Mouse (Mus musculus) neural tube, embryonic 14.5 days (tissue): Measurements from ENCODE around the gene Kalrn. TPM values are rescaled to one million over a fixed set of nuclear protein-coding genes. Genes with fewer than 3 reads are reported as not detected.
A peak's percentile ranks its signal among the peaks of the same experiment; 100 is the strongest.

Experiments used
- ATAC-seq: fragments of 200-750 bp; cut with Nextera tagmentation; 2 replicates; pipeline ENCODE4 v1.8.0; 2017; ENCODE audit warnings: low read depth, mild to moderate bottlenecking, moderate TSS enrichment, moderate library complexity
- H3K27ac ChIP-seq: fragments of 300-500 bp; sonication (generic); 2 replicates; pipeline ENCODE4 v1.5.1; 2014; ENCODE audit warnings: low read depth, mild to moderate bottlenecking, control low read depth, low read length, moderate library complexity, mixed read lengths
- H3K27me3 ChIP-seq: fragments of 300-500 bp; sonication (generic); 2 replicates; pipeline ENCODE4 v1.6.1; 2014; ENCODE audit warnings: low read length; ENCODE audit not compliant: control insufficient read depth, insufficient read depth
- H3K36me3 ChIP-seq: fragments of 300-500 bp; sonication (generic); 2 replicates; pipeline ENCODE4 v1.6.1; 2014; ENCODE audit warnings: low read length, mixed read lengths; ENCODE audit not compliant: control insufficient read depth, insufficient read depth
- H3K4me1 ChIP-seq: fragments of 300-500 bp; sonication (generic); 2 replicates; pipeline ENCODE4 v1.6.1; 2014; ENCODE audit warnings: low read length; ENCODE audit not compliant: control insufficient read depth, insufficient read depth
- H3K4me2 ChIP-seq: fragments of 300-500 bp; sonication (generic); 2 replicates; pipeline ENCODE4 v1.6.1; 2014; ENCODE audit warnings: mild to moderate bottlenecking, low read depth, low read length, control low read depth
- H3K4me3 ChIP-seq: fragments of 300-500 bp; sonication (generic); 2 replicates; pipeline ENCODE4 v1.5.1; 2014; ENCODE audit warnings: low read depth, low read length, control low read depth, mixed read lengths
- H3K9ac ChIP-seq: fragments of 300-500 bp; sonication (generic); replicated peaks from 2 replicates; pipeline ENCODE4 v1.6.1; 2014; ENCODE audit warnings: low read depth, mild to moderate bottlenecking, control low read depth, low read length, mixed read lengths
- H3K9me3 ChIP-seq: fragments of 300-500 bp; sonication (generic); 2 replicates; pipeline ENCODE4 v1.6.1; 2016; ENCODE audit warnings: low read length; ENCODE audit not compliant: control insufficient read depth
- WGBS: fragments of 180-500 bp; shearing (Covaris S2); extraction: QIAGEN DNeasy Blood & Tissue Kit; methylation state at CpG from one replicate; pipeline ENCODE4 v1.1.7; 2014; 5-methylcytosine and 5-hydroxymethylcytosine counted together
- polyA plus RNA-seq: library from polyadenylated mRNA; unstranded; fragments of >200 nt; fragmentation: Nextera tagmentation; extraction: Ambion mirVana; gene quantifications from 2 replicates; pipeline ENCODE4 v1.2.1, GENCODE M21; 2014

Gene Kalrn
- polyA plus RNA-seq, 1 experiment from 2014 or later = 34.2 TPM

DNA sequence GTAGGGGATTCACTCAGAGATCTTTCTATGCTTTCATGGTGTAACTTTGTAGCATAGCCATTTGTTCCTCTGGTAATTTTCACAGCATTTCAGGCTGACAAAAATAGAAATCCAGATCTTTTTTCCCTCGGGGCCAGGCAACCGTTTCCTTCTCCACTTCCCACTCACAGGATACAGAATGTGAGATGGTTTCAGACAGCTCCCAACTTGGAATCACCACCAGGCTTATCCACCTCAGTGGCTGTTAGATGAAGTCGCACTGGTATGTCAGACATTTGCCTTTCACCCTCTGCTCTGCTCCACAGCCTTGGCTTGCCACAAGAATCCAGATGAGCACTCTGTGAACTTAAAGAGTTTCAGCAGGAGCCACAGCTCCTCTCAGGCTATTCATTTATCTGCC is 48.1 kb downstream of the Kalrn start:
- no peaks in the 10 kb centered on the region for H3K36me3 ChIP-seq
- 0 out of 2 replicates have a peak, but pooled peaks cover 2% of the 10 kb centered on the region for H3K4me1 ChIP-seq
- H3K4me2 ChIP-seq = no peak overlapping the region
- H3K9ac ChIP-seq = no peak overlapping the region
- H3K27me3 ChIP-seq = no peaks in the 10 kb centered on the region
- H3K4me3 ChIP-seq = no peak overlapping the region
- no peaks in the 10 kb centered on the region for H3K9me3 ChIP-seq
- no peak overlapping the region for H3K27ac ChIP-seq
- no peak for ATAC-seq
- 73% methylated on average over 3 of the region's 3 CpGs for WGBS

DNA sequence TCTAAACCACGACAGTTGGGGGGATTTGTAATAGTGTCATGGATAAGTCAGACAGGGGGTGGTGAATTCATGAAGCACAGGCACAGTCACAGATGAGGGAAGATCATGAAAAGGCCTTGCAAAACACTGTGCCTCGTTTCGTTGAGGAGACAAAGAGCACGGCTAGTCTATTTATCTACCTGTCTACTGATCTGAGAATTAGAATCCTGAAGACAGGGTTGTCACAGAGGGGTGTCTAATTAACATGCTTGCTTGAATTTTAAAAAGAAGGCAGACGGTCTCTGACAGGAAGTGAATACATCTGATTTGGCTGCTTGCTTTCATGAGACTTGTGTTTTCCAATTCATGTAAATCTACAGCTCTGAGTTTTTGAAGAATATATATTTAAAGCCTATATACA is 52.3 kb downstream of the Kalrn start:
- H3K9ac ChIP-seq = no peak overlapping the region
- H3K4me2 ChIP-seq = no peak overlapping the region
- 27% methylated on average over 5 of the region's 5 CpGs for WGBS
- no peak overlapping the region for H3K27ac ChIP-seq
- no peaks in the 10 kb centered on the region for H3K36me3 ChIP-seq
- peaks cover 2% of the 10 kb centered on the region; the same call in 1 of the 2 replicates for H3K4me1 ChIP-seq
- H3K27me3 ChIP-seq = no peaks in the 10 kb centered on the region
- no peak overlapping the region for H3K4me3 ChIP-seq
- no peaks in the 10 kb centered on the region for H3K9me3 ChIP-seq
- ATAC-seq = no peak

DNA sequence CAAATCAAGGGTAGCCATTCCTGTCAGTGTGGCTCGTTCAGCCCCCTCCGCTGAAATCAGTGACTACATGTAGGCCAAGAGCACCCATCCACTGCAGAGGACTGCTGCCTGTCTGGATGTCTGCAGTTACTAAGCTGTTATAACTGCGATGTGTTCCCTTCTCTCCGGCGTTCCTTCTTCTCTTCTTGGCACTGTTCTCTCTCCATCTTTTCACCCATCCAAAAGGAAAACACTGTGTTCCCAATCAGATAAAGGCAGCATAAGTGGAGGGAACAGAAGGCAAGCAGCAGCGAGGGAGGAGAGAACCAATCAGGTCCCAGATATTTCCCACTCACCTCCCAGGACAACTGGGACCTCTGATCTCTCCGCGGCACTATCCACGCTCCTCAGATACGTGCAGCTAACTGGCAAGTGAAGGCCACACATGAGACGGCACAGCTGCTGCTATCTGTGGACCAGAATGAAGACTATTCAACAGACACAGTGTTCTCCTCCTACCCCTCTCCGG is 56.4 kb downstream of the Kalrn start:
- H3K27me3 ChIP-seq = no peaks in the 10 kb centered on the region
- no peak overlapping the region for H3K9ac ChIP-seq
- no peak overlapping the region for H3K27ac ChIP-seq
- H3K36me3 ChIP-seq = no peaks in the 10 kb centered on the region
- no peak overlapping the region for H3K4me3 ChIP-seq
- no peaks in the 10 kb centered on the region for H3K9me3 ChIP-seq
- peaks cover 14% of the 10 kb centered on the region for H3K4me1 ChIP-seq
- 71% methylated on average over 12 of the region's 12 CpGs for WGBS
- ATAC-seq = no peak
- H3K4me2 ChIP-seq = no peak overlapping the region

DNA sequence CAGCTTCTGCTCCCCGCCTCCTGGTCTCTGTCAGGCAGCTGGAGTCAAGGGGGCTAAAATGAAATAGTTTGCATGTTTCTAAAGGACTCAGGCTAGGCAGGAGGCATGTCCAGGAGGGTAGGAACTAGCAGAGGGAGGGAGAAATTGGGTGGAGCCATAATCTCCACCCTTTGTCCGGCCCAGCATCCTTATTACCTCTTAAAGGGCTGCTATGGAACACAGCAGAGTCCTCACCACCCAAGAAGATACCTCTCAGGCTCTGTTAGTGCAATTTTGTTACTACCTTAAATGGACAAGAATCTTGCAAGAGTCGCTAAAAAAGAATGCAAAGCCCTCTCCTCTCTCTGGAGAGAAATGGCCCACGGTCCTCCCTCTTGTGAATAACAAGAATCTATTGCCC is 57.8 kb downstream of the Kalrn start:
- no peaks in the 10 kb centered on the region for H3K9me3 ChIP-seq
- H3K9ac ChIP-seq = no peak overlapping the region
- no peak overlapping the region for H3K4me3 ChIP-seq
- H3K4me2 ChIP-seq = no peak overlapping the region
- WGBS = 78% methylated on average over 4 of the region's 4 CpGs
- ATAC-seq = no peak
- H3K4me1 ChIP-seq = peaks cover 14% of the 10 kb centered on the region
- no peaks in the 10 kb centered on the region for H3K27me3 ChIP-seq
- H3K27ac ChIP-seq = no peak overlapping the region
- no peaks in the 10 kb centered on the region for H3K36me3 ChIP-seq

DNA sequence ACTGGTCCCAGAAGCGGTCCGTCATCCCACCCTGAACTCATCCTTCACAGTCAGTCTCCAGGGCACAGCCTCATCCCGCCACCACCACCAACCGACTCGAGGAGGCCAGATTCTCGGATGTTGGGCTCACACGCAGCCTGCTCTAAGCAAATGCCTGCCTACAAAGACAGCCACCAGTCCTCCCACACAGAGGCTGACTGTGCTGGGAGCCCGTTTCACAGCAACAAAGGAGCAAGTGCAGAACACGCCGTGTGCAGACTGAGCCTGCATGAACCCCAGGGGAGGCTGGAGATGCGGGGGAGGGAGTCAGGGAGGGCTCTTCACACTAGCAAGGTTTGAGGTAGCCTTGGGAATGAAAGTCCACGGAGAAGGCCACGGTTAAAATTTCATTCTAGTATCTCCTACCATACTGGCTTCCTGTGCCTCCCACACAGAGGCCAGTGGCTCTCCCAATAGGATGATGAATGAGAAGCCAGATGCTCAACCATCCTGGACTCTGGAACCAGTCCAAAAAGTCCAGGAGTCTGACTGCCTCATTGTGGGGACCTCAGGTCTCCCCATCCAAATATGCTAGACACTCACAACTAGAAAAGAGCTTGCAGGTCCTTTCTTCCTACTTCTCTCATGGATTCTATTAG is 59.3 kb downstream of the Kalrn start:
- no peak overlapping the region for H3K4me2 ChIP-seq
- ATAC-seq = peak; percentile 44; the same call in 1 of the 2 replicates

GRCm38 (mm10) chr16:34512326-34512725 is 61.0 kb downstream of the Kalrn start:
- no peak overlapping the region for H3K4me2 ChIP-seq
- no peaks in the 10 kb centered on the region for H3K9me3 ChIP-seq
- H3K27me3 ChIP-seq = no peaks in the 10 kb centered on the region
- peaks cover 14% of the 10 kb centered on the region for H3K4me1 ChIP-seq
- H3K27ac ChIP-seq = no peak overlapping the region
- no peaks in the 10 kb centered on the region for H3K36me3 ChIP-seq
- H3K4me3 ChIP-seq = no peak overlapping the region
- no peak overlapping the region for H3K9ac ChIP-seq
- ATAC-seq = no peak
- WGBS = 64% methylated on average over 4 of the region's 4 CpGs

More for the DNA sequence above, 59.3 kb downstream of the Kalrn start:
- Histone ChIP-seq H3K36me3 (no peaks in the 10 kb centered on the region), H3K9ac (no peak overlapping the region), H3K27me3 (no peaks in the 10 kb centered on the region), H3K4me1 (peaks cover 14% of the 10 kb centered on the region), H3K4me3 (no peak overlapping the region), H3K9me3 (no peaks in the 10 kb centered on the region), H3K27ac (no peak overlapping the region)
- WGBS = 40% methylated on average over 13 of the region's 13 CpGs

DNA sequence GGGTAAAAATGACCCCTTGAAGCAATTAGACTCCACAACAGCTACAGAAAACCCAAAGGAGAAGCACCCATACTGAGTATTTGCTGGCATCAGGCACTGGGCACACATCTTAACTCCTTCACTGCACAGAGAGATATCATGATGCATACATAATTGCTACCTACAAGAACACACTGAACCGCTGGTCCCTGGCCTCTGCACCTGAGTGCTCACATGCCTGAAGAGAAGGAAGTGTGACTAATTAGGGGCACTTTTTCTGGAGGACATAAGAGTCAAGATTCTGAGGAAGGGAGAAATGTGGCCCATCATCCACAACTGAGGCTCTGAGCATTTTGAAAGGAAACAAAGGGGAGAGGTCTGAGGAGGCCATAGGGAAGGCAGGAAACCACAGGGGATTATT is 65.2 kb downstream of the Kalrn start:
- no peak overlapping the region for H3K9ac ChIP-seq
- ATAC-seq = no peak
- WGBS = 76% methylated on average over 1 of the region's 1 CpGs

DNA sequence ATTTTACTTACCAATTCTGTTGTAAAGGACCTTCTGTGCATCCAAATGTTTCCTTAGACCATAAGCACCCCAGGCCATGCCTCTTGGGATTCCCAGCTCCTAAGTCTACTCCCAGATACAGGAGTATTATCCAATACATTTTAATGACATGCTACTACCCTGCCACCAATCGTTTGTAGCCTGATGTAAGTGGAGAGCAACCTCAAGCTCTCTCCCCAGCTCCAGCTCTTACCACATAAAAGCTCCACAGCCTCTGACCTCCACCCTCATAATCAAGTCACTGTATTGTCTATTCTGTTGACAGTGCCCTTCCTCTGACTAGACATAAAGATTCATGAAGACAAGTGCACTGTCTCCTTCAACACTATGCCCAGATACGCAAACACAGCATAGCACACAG is 67.3 kb downstream of the Kalrn start:
- Histone ChIP-seq H3K27me3 (no peaks in the 10 kb centered on the region), H3K4me1 (no peaks in the 10 kb centered on the region), H3K27ac (no peak overlapping the region), H3K4me2 (no peak overlapping the region), H3K9ac (no peak overlapping the region), H3K36me3 (no peaks in the 10 kb centered on the region), H3K9me3 (no peaks in the 10 kb centered on the region), H3K4me3 (no peak overlapping the region)
- WGBS = 72% methylated on average over 2 of the region's 2 CpGs
- no peak for ATAC-seq

More for the DNA sequence above, 65.2 kb downstream of the Kalrn start:
- no peak overlapping the region for H3K4me3 ChIP-seq
- no peaks in the 10 kb centered on the region for H3K27me3 ChIP-seq
- H3K9me3 ChIP-seq = no peaks in the 10 kb centered on the region
- no peak overlapping the region for H3K4me2 ChIP-seq
- no peak overlapping the region for H3K27ac ChIP-seq
- 0 out of 2 replicates have a peak, but pooled peaks cover 4% of the 10 kb centered on the region for H3K4me1 ChIP-seq
- no peaks in the 10 kb centered on the region for H3K36me3 ChIP-seq

- Histone ChIP-seq H3K4me3 (no peak overlapping the region), H3K27me3 (no peaks in the 10 kb centered on the region), H3K36me3 (no peaks in the 10 kb centered on the region), H3K4me2 (no peak overlapping the region), H3K9ac (no peak overlapping the region), H3K9me3 (no peaks in the 10 kb centered on the region), H3K4me1 (no peaks in the 10 kb centered on the region), H3K27ac (no peak overlapping the region)
- 86% methylated on average over 10 of the region's 10 CpGs for WGBS
- ATAC-seq = no peak
These were observed 69.1 kb downstream of the Kalrn start for GRCm38 (mm10) chr16:34504250-34504649.
